Mouse (Mus musculus) ES-E14 (cell line): ENCODE results near the gene Lpp.

Experiments
- CHD2 ChIP-seq: IDR thresholded peaks from 2 replicates; pipeline ENCODE4 v1.6.1; 2014; ENCODE audit warnings: mild to moderate bottlenecking, low read depth, low read length, inconsistent platforms
- HCFC1 ChIP-seq: IDR thresholded peaks from 2 replicates; pipeline ENCODE4 v1.6.1; 2012; ENCODE audit warnings: low read length, inconsistent platforms, borderline replicate concordance; ENCODE audit not compliant: insufficient read depth
- ZC3H11A ChIP-seq: IDR thresholded peaks from 2 replicates; pipeline ENCODE4 v1.6.1; 2012; ENCODE audit warnings: low read depth, mild to moderate bottlenecking, inconsistent platforms, low read length, borderline replicate concordance
- ZNF384 ChIP-seq: IDR thresholded peaks from 2 replicates; pipeline ENCODE4 v1.6.1; 2012; ENCODE audit warnings: low read depth, low read length, inconsistent platforms

DNA sequence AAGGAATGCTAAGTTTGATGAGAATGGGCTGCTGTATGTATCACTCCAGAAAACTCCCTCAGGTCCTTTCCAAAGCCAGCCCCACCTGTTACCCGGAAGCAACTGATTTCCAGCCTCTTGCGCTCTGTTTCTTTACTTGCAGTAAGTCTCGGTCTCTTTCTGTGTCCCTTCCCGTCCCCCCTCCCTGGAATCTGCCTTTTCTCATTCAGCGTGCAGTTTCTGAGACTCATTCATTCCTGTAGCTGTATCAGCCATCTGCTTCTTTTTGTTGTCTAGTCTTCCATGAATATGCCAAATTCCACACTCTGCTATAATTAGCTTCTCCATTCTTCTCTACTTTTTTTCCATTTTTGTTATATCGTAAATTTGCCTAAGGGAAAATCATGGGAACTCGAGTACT lies 561.7 kb downstream of the Lpp start:
- TF ChIP-seq HCFC1 (no peak), ZNF384 (no peak), ZC3H11A (no peak), CHD2 (no peak)
